Mouse (Mus musculus) adrenal gland, postnatal 36 days (tissue): Measurements from ENCODE around the gene Hs3st5. TPM values are rescaled to one million over a fixed set of nuclear protein-coding genes. Genes with fewer than 3 reads are reported as not detected.
"Not testable (repeated sequence)": the region's sequence is repeated elsewhere in the genome, so short reads cannot be mapped to it uniquely, and the experiment has no call there.

Experiments used
- DNase-seq, 2 experiments: peaks; one replicate each; pipeline ENCODE4 v3.0.0; 2021; ENCODE audit warnings: mixed read lengths in 1 of 2
- long read RNA-seq, 2 experiments: library from polyadenylated mRNA; stranded (forward); transcript quantifications; one replicate each; pipeline ENCODE4 v2.0.0; 2021; ENCODE audit warnings: borderline sequencing depth in 2 of 2
- total RNA-seq, 2 experiments: library from RNA; stranded (reverse); gene quantifications; 2 replicates each; pipeline ENCODE4 v1.2.3; 2021

The Hs3st5 gene
- total RNA-seq, result under 1 TPM; 0.36 to 0.40 TPM
- long read RNA-seq, experiment 1, result 0 reads
- long read RNA-seq, experiment 2, result 0 reads

DNA sequence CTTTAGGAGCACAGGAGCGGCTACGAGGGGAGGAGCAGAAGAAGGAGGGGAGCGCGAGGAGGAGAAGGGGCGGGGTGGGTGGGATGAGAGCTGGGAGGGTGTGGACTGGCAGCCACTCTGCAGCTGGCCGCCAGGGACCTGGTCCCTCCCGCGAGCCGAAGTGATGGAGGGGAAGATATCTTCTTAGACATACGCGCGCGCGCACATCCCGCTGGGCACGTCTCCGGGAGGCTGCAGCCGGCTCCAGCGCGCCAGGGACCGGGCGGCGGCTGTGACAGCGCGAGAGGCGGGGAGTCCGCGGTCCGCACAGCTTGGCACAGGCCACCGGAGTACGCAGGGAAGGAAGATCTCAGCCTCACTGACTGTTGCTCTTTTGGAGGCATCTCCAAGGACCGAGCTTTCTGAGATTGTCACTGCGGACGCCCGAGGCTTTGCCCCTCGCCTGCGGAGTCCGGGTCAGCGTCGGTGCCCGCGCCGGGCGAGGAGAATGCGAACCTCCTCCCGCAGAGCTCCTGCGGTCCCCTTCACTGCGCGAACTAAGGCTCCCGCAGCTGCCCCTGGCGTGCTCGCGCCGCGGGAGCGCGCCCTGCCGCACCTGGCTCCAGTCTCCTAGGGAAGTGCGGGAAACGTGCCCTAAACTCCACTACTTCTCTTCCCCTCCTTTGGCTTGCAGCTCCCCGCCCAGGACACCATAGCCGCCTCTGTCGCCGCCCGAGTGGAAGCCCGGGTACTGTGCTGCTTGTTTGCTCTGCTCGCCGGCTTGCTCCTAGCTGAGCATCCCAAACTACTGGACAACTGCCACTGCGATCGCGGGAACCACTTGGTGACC lies at the start of gene Hs3st5:
TSS of gene Hs3st5 (plus strand) at position 88 of the 829 bp plus-strand sequence.
- peak; percentile 48 to 61 for DNase-seq

DNA sequence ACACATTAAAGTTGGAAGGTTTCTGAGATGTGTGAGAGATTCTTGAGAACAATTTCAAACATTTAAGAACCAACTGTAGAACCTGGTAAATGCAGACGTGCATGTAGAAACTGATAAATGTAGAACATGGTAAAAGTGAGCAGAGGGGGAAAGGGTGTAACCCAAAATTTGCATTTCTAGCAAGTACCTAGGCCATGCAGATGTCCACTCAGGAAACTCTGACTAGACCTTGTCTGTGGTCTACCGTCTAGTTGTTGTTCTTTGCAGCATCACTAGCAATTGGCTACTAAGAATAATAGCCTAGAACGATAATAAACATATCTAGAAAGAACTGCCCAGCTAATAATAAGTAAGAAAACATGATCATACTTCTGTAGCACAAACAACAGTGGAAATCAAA lies 38.0 kb upstream of the Hs3st5 start:
- DNase-seq, result no peak

DNA sequence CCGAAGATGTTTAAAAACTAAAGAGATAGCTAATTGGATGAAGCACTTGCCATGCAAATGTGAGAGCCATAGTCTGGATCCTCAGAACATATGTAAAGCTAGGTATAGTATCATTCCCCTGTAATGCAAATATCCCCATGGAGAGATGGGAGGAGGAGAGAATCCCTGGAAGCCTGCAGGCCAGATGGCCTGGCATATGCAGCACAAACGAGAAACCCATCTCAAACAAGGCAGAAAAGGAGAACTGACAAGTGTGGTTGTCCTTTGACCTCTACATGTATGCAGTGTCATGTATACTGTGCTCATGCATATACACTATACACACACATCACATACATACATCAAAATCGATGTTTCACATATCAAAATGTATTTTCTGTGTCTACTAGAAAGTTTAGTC lies 35.5 kb upstream of the Hs3st5 start:
- DNase-seq, result no peak

DNA sequence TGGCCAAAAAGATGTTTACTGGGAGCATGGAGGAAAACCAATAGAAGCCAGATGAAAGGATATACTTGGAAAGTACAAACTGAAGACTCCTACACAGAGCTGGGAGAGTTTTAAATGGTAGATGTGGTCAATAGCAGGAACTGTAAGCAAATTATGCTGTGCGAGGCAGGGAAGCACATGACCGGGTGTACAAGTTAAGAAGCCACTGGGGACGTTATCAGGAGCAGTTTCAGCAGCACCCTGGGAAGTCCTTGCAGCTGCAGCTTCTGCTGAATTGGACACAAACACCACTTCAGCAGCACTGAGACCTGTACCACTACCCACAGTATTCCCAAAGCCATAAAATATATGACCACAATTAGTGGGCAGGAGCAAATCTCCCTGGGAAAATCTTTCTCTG lies 31.8 kb upstream of the Hs3st5 start:
- no peak for DNase-seq

DNA sequence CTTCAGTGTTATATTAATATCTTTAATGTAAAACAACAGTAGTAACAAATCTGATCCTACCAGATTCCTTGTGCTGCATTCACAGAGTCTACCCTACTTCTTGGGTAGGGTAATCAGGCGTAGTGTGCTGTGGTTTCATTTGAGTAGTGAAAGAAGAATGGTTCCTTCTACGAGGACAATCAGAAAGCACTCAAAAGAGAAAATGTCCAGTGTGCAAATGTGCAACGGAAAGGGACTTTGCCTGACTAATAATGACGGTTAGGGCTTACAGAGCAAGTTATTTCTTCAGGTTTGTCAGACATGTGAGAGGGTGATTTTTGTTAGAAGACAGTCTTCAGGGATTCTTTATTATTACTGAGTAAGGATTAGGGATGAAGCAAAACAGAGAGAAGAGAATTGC lies 29.1 kb upstream of the Hs3st5 start:
- DNase-seq, result no peak

DNA sequence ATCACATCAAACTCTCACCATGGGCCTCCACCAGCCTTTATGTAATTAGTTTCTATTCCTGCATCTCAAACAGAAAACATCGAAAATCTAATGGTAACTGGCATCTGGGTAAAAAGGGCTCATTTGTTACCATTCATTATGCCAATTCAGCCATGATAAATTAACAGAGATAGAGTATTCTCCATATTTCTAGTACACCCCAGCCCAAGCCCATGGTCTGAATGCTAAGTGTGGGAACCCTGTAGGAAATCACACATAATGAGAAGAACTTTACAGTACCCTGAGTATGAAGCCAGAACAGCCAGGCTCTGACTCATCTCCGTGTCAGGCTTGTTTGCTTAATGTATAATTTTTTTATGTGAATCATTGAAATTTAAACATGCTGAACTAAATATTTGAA lies 23.3 kb upstream of the Hs3st5 start:
- no peak for DNase-seq

DNA sequence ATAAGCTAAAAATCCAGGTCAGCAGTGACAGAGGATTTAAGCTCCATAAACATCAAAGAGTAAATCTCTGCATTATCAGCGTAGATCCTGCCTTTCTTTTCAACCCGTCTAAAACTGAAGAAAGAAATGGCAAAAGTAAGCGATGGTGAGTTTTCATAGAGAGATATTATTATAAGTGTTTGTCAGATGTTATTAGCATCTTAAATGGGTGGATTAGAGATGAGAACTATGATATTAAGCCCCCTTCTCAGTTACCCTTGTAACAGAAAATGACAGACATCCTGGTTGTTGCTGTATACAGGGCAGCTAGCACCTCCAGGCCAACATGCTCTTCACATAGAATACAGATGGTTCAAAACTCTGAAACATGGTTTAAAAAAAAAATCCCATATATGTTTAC lies 22.6 kb upstream of the Hs3st5 start:
- DNase-seq, result no peak

DNA sequence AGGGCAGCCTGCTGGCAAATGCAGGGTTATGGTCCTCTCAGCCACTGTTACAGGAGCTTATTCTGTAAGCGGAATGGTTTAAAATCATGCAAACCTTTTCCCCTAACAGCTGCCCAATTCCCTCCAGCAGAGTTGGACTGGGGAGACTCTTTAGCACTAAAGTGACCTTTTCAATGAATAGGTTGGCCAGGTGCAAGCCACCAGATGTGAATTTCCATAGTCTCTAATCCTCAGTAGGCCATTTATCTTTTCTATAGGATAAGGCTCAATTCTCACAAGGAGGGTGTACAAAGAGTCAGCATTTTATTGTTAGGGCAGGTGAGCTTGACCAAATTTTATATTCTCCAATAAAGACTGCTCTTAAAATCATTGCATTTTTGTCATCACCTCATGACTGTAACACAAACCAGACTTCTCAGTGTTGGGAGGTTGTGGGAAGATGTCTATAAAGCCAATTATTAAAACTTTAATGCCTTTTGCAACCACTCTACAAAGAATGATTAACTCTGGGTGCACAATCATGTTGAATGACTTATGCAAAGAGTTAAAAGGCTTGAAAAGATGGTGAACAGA lies 21.8 kb upstream of the Hs3st5 start:
- DNase-seq, result no peak

DNA sequence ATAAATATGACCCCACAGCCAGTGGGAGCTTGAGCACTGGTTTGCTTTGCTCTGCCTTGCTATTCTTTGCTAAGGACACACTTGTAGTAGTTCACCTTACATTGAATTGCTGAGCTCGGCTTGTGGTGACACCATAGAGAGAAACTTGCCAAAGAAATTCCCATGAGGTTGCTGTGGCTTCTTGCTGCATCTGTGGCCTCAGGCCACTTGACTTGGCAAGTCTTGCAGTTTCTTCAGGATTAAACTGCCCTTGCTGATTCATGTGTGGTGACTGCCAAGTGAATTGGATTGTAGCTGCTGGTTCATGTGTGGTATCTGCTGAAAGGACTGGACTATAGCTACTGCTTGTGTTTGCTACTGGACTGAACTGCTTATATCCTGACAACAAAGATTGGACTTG lies 13.0 kb upstream of the Hs3st5 start:
- DNase-seq, result no peak

DNA sequence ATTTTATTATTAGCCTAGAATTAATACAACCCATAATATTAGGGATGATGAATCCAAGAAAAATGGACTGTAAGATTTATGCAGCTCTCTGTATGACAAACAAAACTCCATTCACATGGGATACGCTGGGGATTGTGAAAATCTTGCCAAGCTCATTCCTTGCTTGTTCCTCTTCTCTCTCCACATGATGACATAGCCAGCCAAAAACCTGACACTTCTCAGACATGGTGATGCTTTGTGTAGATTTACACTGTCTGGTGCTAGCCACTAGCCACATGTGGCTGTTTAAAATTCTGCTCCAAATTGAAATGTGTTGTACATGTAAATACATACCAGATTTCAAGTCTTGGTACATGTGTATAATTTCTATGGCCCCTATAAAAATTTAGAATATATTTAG lies 6.9 kb upstream of the Hs3st5 start:
- DNase-seq, result no peak

DNA sequence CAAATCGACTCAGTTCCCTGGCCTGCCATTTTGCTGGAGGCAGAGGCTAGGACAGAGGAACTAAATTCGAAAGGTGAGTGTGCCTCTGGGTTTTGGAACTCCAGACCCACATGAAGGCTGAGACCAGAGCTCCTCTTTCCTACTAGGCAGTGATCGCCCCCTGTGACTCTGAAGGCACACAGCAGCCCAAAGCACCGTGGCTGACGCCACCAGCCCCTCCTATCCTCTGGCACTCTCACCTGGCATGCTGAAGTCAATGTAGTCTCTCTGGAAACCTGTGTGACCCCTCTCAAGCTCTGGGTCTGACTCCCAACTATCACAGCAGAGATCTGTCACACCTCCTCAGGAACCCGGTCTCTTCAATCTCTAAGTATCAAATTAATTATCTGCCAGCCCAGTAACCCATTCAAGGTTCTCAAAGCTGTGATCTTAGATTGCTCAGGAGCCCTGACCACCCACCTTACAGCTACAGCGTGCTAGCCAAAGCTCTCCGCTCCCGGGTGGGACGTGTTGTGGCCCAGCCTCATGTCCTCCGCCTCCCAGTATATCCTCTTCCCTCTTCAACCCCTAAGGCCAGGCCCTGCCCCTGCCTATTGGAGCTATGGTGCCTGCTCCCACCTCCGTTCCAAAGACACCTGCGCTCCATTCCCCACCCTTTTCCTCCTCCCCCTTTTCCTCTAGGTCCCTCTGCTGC lies 434 bp upstream of the Hs3st5 start:
- DNase-seq, result no peak

DNA sequence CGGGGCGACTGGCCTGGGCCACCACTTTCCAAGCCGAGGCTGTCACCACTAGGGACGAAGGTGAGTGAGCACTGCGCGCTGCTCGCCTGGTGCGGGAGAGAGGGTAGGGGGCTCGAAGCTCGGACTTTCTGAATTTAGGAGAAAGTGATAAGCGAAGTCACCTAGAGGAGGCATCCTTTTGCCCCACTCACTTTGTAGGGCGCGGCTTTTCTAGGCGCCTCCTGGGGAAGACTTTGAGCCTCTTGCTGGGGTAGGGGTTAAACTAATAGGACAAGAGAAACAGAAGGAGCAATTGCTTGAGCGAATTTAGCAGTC lies 899 bp downstream of the Hs3st5 start:
- no peak for DNase-seq

DNA sequence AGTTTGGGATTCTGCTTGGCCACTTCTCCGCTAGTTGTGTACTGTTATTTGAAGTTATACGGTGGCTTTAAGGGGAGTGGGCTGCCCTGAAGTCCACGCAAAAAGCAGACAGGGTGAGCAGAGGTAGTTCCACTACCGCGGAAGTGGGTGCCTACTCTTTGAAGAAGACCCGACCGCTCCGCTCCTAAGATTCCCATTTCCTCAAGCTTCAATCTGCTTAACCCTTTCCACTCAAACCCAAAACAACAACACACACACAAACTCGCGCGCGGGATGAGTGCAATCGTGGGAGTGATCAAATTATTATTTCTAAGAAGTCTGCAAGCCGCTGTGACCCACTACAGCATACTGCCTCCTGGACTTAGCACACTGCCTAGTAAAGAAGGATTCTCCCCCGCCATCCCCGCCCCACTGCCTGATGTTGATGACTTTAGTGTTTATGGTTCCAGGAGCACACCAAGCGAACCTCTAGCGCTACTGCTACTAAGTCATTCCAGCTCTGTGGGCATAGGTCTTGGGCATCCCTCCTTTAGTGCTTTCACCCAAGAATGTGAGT lies 1.5 kb downstream of the Hs3st5 start:
- DNase-seq, result no peak

DNA sequence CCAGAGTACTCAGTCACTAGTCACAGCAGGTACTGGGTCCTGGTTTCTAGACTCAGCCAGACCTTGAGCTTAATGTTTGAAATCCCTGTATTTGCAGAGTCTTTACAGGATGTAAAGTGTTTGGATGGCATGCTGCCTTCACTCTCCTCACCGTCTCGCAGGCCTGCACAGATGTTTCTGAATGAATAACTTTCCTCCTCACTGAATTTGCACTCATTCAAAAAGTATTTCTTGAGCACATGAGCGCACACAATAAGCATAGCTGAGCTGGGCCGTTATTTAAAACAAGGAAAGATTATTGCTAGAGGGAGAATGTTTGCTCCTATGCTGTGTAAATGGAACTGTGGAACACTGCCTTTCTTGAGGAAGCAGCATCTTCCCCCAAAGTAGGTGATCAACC lies 2.9 kb downstream of the Hs3st5 start:
- no peak for DNase-seq

DNA sequence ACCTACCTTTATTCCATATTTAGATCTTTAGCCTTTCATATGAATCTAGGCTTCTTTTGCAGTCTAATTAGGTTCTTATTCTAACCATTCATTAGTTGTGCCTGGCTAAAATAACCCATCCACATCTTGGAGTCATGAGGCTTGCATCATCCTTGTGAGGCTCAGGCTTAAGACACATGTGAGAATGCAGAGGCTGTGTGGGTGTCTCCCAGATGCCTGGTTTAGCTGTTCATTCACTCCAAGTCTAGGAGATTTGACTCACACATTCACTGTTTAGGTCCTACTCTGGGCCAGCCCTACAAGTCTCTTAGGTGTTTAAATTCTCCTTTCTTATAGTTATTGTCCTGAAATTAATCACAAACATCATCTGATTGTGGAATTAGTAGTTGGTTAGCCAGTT lies 17.3 kb downstream of the Hs3st5 start:
- DNase-seq, result no peak

DNA sequence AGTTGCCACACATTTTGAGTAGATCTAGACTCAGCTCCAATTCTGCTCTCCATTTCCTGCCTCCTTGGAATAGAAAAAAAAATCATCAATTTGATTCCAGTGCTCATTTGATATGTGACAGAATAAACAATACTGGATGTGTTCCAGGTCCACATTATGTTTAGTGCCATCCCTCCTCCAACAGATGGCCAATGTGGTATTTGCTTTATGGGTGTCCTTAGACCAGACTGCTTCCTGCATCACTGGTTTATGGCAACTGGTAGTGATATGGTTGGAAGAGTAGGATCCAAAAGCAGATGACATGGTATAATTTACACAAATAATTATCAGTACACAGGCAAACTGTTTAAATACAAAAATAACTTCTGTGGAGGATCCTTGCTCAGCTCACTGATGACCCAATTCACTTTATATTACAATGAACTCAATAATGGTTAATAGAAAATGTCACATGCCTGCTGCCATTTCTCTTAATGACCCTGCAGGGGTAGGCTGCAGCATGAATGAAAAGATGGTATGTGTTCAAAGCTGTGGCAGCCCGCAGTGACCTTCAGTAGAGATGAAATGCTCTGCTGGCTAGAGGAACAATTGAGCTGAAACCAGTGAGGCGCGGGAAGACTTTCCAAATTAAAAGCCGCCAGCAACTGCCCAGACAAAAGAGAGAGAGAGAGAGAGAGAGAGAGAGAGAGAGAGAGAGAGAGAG lies 27.2 kb downstream of the Hs3st5 start:
- no peak for DNase-seq

DNA sequence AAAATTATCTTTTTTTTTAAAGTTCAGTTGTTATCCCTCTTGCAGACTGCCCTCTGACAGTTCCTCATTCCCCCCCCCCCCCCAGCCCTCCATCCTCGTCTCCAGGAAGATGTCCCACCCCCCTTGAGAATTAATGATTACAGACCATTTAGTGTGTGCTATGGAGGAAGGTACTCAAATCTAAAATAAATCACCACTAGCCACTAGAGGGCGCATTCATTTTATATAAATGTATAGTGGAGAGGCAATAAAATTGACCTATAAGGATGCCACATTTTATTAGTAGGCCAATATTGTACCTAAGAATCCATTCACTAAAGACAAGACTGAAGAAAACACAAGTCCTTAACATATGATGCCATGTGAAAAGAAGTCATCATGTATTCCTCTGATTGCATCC lies 40.0 kb downstream of the Hs3st5 start:
- DNase-seq, result peak in 1 of 2 experiments; percentile 4

DNA sequence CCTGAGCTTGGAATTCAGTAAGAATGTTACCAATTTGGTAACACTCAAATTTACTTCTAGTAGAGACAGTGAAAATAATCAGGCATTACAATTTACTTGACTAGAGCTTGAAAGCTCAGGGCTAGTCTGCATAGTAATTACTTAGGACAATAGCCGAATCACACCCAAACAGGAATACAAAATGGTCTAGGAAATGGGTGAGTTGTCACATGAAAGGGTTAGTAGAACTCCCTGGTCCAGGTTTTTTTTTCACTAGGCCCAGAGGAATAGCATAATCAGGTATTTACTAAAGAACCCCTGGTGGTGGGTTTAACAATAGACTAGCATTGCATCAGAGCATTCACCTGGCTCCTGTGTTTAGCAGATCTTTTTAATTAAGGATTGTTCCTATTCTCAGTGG lies 41.1 kb downstream of the Hs3st5 start:
- not testable (repeated sequence) for DNase-seq

DNA sequence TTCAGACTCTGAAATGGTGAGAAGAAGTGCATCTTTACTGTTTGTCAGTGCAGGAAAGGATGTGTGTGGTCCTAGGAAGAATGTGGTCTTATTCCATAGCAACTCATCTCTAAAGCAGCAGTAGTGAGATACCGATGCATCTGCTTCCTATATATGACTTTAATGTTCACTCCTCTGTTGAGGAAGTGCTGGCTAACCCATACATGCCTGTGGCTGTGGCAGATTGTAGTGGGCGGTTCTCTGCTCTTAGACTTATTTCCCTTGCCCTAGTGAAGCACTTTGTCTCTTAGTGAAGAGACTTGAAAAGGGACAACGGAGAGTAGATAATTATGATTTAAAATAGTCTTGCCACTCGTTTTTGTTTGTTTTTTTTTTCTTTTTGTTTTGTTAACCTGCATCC lies 47.4 kb downstream of the Hs3st5 start:
- no peak for DNase-seq

DNA sequence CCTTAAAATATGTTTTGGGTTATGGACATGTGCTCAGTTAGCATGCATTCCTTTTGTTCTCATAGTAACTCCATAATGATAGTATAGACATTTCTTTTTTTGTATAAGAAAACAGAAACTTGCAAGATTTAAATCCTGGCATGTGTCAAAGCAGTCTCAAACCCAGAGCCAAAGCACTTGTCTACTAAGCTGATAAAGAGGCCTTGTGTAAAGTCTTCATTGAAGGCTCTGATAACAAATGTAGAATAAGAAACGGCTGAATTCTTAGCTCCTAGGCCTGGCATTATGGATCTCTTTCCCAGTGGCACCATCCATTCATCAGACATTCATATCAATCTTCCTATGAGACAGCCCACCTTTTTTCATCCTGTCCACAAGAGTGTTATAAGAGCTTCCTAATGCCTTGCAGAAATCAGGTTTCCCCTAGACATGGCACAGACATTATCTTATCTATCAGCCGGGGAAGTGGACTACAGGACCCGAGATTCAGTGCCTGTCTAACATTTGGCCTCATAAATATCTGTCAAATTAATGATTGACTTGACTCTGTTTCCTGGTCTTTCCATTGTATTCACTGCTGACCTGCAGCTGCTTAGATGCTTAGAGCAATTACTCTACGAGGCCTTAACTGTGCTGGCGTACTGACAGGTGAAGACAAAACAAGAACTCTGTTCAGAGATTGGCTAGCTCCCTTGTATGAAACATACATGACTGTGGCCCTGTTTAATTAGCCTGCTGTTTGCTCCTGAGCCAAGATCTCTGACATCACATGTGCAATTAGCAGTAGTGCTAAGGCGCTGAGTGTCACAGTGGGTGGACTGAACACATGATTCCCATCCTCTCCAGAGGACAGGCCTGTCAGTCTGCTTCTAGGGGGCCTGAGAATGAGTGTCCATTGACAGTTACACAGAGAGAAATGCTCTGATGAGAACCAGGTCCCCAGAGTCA lies 48.6 kb downstream of the Hs3st5 start:
- DNase-seq, result no peak

DNA sequence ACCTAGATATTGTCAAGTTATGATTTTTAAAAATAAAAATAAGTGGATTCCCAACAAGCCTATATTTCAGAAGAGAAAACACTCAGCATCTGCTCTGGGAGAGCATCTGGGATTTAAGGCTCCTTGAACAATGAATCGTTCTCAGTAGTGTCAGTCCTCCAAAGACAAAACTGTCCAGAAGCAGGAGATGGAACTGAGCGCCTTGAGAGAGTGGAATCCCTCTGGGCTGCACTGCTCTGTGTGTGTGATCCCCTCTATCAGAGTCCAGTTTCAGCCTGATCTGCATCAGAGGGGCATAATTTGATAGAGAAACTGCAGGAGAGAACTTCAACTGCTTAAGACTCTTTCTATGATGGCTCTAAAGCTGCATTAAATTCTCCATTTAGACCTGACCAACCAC lies 49.5 kb downstream of the Hs3st5 start:
- no peak for DNase-seq
